Mouse (Mus musculus) heart, adult 8-10 months (tissue): Measurements from ENCODE around the gene Picalm. TPM values are rescaled to one million over a fixed set of nuclear protein-coding genes. Genes with fewer than 3 reads are reported as not detected.
"Not testable (repeated sequence)": the region's sequence is repeated elsewhere in the genome, so short reads cannot be mapped to it uniquely, and the experiment has no call there.

Experiments
- DNase-seq: peaks from one replicate; pipeline ENCODE4 v3.0.0; 2022; ENCODE audit warnings: low spot score
- total RNA-seq, 4 experiments: library from RNA; stranded (reverse); gene quantifications; 2 replicates each; pipeline ENCODE4 v1.2.4; 2022

Gene Picalm
- total RNA-seq, 4 experiments from 2014 or later, result 88.7 to 106 (median 101) TPM

DNA sequence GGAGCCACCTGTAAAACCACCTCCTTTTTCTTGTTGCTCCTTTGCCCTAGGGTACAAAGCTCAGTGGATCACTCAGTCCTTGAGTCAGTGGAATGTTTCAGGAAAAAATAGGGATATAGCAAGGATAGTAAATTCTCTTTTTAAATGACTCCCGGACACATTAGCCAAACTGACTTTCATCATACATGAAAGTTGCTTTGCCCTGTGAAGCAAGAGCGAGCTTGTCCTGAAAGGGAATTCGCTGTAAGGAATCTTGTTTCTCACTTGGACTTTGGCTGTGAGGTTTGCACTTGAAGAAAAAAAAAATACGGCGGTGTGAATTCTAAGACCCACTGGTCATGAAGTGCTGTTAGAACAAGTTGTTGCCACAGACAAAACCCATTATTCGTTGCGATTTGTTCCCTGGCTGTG lies 1.8 kb downstream of the Picalm start:
- DNase-seq, result no peak

DNA sequence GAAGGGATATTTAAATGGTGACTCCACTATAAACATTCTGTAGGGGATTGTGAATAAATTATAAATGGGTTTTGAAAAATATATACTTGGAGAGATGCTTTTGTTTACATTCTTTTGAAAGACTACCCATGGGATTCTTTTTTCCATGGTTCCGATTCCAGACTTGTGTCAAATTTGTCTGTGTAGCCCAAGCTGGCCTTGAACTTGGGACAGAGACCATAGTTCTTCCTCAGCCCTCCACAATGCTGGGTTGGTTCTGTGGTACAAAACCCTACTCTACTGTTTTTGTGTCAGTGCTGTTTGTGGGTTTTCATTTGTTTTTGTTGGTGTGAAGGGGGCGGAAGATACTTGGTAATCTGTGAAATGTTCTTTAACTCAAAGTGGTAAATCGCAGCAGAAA lies 2.3 kb downstream of the Picalm start:
- no peak for DNase-seq

DNA sequence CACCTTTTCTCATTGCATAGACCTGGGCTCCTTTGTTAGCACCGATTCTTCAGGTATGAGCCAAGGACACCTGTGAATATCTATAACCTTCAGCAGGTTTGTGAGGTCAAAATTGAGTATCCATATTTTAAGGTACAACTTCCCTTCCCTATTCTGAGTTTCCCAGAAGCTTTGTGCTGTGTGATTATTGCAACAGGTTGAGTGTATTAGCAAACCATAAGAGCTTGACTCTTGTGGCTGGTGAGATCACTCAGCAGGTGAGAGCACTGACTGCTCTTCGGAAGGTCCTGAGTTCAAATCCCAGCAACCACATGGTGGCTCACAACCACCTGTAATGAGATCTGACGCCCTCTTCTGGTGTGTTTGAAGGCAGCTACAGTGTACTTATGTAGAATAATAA lies 6.7 kb downstream of the Picalm start:
- no peak for DNase-seq

DNA sequence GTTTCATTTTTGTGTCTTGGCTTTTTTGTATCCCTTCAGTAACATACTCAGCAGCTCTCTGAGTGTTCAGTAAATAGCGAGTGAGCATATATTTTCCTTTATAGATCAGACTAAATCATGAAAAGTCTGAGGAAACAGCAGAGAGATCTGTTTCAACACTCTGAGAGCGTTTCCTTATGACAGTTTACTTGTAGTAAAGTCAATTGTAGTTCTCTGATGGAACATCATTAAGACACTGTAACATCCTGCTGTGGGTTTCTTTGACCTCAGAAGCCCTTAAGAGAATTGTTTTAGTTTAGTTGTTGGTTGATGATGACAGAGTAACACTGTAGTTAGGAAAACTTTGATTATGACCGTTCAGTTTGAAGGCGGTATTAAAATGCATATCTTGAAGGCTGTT lies 8.3 kb downstream of the Picalm start:
- no peak for DNase-seq

DNA sequence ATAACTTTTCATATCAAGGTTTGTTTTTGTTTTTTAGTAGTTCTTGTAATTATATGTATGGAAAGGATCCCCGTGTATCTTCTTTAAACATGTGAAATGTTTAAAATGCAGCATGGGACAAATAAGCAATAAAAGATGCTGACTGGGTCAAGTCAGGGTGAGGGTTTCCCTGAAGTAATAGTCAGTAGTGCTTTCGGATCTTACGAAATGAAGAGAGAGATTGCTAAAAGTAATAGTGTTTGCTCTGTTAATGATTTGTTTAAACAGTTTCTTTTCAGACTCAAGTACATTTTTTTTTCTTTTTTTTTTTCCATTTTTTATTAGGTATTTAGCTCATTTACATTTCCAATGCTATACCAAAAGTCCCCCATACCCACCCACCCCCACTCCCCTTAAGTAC lies 10.3 kb downstream of the Picalm start:
- no peak for DNase-seq

DNA sequence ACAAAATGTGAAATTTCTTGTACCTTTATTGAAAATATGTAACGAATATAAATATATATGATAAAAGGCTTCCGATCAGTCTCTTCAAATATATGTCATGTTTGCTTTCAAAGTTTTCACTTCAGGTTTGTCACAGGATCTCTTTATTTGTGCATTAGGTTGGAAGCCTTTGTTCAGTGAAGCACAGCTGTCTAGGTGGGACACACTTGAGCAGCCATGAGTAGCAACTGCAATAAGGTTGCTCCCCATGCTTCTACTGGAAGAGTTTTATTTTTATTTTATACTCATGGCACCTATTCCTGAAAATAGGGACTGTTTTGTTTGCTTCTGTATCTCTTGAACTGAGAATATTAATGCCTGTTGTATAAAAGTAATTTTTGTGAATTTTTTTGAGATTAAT lies 14.3 kb downstream of the Picalm start:
- DNase-seq, result no peak

DNA sequence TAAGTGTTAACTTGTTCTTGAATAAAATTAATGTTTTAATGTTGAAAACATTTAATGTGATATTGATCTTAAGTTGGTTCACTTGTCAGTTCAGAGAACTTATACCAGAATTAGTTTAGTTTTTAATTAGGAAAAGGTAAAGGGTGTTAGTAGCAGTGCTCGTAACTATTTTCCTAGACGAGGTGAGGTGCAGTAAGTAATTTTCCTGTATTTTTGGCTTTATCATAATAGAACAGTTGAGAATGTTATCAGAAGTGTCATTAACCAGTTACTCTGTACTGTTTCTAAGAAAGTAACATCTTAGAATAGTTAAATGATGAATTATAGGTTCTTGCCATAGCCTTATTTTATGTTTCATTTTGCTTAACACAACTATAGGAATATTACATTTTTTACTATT lies 15.0 kb downstream of the Picalm start:
- no peak for DNase-seq

DNA sequence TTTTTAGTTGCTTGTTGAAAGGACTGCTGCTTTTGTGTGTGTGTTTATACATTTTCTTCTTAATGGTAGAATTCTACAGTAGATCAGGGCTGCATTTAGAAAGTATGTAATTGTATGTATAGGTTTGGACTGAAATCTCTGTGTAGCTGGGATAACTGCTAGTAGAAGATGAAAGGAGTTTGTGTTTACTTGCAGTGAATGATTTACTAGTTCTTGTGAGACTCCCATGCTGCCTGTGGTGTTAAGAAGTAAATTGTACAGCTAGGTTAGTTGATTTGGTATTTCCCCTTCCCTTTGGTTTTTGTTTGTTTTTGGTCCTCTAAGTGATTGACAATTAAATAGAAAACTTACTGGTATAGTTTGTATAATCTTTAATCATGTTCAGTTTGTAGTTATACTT lies 15.4 kb downstream of the Picalm start:
- DNase-seq, result no peak

DNA sequence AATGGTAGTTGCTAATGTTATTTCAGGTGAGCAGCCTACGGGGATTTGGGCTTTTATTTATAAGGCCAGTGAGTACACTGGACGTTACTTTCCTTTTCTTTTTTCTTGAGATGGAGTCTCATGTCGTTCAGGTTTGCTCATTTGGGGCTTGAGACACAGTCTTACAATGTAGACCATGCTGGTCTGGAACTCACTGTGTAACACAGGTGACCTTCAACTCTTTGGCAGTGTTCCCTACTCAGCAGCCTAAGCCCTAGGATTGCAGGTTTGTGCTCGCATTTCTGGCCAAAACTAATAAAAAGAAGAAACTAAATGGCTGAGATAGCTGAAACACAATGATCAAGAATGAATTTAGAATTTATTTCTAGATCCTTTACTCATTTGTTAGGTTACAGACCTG lies 15.9 kb downstream of the Picalm start:
- no peak for DNase-seq

DNA sequence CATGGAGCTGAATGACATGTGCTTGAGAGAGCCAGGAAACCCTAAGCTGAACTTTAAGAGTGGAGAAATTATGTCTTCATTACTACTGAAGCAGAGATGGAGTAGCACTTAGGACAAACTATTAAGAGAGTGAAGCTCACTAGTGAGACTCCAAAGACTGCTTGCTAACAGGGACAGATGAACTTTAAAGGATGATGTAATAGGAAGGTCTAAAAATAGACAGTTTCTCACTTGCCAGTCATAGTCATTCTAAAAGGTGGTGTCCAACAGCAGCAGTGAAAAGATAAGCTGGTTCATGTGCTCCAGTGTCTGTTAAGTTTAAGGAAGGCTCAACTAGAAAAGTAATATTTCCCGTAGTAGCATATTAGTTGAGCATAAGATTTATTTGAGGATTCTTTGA lies 16.3 kb downstream of the Picalm start:
- peak; percentile 65 for DNase-seq

DNA sequence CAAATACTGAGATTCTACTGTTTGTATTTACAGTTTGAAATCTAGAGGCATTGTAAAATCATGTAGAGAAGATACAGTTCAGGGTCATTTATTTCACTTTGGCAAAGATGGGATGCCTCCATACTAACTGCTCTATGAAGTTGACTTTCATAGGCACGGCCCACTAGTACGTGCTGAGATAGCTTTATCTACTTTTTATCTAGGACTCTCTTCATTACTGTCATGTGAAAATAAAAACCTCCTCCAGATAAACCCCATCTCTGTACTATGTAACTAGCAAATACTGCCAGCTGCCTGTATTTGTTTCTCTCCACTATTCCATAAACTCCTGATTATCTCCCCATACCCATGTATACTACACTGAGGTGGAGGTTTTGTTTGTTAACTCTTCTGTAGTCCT lies 18.0 kb downstream of the Picalm start:
- no peak for DNase-seq

DNA sequence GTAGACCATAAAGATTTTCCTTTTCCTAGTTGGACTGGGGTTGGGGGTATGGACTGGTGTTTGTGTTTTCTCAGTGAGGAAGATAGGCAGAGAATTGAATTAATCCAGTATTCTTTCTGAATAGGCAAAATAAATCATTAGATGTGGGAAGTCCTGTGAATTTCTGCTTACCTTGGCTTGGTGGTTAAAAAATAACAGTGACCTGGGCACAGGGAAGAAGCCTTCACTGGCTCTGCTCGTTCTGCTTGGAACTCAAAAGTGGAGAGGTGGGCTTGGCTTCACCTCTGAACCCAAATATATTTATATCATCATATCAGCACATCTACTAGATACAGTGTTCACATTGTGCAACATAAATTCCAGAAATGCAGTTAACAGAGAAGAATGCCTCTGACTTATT lies 18.5 kb downstream of the Picalm start:
- DNase-seq, result no peak

DNA sequence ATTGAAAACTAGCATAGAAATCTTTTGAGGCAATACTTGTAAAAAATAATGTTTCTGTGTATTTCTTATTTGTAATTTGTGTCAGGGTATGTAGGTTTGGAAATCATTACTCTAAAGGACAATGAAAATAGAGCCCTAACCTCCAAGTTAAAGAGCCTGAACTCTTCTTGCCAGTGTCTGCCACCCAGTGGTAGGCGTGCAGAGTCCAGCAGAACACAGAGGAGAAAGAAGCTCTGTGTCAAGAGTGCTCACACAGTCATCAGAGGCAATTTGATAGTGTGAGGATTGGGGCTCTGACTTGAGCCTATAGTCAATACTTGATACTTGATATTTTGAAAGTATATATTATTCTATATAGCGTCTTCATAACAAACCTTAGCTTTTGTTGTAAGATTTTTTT lies 20.3 kb downstream of the Picalm start:
- peak; percentile 61 for DNase-seq

DNA sequence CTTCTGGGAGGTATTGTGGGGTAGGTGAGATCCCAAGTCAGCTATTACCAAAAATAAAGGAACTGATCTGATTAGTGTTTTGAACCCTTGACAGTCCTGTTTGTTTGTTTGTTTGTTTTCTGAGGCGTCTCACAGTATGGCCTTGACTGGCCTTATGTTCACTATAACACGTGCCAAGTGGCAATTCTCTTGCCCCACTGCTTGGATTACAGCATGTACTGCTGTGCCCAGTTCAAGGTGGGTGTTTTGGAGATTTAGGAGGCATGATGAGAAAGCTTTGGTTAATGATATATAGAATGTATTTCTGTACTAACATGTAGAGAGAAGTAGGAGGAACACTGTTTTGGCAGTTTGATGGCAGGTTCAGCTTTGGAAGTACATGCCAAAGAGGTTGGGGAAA lies 28.0 kb downstream of the Picalm start:
- no peak for DNase-seq

DNA sequence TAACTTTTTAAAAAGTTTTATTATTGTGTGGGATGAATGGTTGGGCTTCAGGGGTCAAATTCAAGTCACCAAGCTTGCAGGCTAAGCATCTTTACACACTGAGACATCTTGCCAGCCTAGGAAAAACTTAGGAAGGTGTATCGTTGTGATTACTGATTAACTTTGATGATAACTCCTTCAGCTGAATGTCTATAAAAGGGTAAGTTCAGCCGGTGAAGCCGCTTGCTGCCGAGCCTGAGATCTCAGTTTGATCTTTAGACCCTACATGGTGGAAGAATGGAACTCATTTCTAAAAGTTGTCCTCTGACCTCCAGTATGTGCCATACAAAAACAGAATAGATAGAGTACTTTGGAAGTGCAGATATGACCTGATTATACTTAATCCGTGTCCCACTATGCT lies 30.6 kb downstream of the Picalm start:
- DNase-seq, result no peak

DNA sequence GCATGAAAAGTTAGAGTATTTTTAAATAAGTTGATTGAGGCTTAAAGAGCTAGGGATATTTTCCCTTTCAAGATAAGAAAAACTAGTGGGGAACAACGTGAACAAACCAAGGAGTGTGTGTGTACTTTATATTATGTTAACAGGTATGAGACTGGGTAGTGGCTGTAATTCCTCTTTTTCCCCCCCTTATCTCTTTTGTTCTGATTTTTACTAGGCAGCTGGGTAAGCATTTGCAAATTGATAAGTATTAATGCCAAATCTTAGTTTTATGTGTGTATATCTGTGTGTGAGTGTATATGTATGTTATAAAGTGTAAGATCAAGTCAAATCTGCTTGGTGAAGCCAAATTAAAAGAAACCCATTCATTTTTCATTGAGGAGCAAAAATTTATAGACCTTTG lies 34.3 kb downstream of the Picalm start:
- DNase-seq, result no peak

DNA sequence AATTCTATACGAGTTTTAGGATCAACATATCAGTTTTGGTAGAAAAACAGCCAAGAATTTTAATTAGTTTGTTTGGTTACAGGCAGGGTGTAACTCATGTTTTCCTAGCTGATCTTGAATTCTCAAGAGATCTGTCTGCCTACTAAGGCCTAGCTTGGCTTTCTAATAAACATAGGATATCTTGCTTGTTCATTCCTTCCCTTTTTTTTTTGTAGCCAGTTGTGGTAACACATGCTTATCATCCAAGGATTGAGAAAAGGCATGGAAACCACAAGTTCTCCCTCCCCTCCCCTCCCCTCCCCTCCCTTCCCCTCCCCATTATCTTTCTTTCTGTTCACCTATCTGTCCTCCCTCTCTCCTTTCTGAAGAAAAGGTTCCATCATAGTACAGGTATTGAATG lies 36.0 kb downstream of the Picalm start:
- DNase-seq, result no peak

DNA sequence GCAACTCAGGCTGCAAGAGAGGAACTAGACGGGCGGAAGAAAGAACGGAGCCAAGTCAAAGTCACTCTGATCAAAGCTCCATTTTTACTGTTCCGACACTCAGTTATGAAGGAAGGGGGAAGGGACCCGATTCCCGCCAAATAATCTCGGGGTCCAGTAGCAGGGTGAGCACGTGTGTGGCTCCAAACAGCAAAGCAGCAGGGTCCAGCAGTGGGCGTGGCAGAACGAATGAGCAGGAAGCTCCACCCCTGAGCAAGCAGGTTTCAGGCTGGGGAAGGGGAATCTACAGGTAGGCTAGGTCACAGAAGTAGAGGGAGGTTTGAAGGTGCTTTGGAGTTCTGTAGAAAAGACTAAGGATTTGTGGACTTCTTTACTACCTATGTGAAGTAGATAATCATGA lies 37.8 kb downstream of the Picalm start:
- not testable (repeated sequence) for DNase-seq

DNA sequence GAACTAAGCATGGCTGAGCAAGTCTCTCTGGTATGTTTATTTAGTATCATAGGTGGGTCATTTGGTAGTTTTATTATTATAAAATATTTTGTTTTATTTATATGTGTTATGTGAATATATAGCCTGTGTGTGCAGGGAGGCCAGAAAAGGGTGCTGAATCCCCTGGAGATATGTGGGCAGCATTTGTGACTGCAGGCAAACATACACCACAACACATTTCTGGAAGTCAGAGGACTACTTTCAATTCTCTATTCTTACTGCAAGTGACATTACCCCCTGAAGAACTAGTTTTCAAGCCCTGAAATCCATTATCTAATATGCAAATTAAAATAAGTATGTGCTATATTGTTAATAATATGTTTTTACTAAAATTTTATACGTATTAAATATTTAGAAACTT lies 43.8 kb downstream of the Picalm start:
- no peak for DNase-seq

DNA sequence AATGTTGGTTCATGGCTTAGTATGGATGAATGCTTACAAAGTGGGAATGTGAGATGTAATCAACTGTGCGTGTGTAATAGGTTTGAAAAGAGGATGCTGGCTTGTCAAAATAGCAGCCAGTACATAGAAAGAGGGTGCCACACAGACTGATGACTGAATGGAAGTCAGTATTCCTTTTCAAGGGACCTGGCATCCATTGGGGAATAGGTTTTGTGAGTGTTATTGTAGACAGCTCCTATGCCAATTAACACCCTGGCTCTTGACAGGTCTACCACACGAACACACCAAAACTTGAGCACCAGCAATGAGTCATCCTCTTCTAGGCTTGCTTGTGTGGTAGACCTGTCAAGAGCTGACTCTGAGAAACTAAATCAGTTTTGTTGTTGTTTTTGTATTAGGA lies 45.6 kb downstream of the Picalm start:
- DNase-seq, result no peak

DNA sequence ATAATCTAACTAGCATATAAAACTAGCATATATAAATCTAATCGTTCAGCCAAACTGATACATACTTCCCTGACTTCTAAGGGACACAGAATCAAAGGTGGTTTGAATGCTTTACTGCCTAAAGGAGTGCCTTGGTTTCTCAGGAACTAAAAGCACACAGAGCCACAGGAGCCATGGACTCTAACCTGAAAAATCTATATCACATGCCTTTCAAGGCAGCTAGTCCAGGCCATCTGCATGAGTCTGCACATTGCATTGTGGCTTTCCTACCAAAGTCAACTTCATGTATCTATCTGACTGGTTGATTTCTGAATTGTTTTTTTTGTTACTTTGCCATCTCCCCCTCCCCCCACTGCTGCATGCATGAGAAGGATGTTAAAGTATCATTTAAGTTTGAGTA lies 50.6 kb downstream of the Picalm start:
- no peak for DNase-seq

DNA sequence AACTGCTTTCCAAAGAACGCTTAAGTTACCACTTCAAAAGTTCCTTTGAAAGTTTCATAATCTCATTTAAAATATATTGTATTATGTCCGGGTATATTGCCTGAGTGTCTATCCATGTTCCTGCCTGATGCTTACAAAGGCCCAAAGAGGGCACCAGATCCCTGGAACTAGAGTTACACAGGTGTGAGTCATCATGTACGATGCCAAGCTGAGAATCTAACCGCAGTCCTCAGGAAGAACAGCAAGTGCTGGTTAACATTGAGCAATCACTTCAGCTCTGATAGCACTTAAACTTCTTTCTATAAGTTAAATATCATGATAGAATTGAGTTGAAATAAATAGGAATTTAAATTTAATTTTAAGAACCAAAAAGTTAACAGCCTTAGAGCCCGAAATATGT lies 70.2 kb downstream of the Picalm start:
- DNase-seq, result no peak

DNA sequence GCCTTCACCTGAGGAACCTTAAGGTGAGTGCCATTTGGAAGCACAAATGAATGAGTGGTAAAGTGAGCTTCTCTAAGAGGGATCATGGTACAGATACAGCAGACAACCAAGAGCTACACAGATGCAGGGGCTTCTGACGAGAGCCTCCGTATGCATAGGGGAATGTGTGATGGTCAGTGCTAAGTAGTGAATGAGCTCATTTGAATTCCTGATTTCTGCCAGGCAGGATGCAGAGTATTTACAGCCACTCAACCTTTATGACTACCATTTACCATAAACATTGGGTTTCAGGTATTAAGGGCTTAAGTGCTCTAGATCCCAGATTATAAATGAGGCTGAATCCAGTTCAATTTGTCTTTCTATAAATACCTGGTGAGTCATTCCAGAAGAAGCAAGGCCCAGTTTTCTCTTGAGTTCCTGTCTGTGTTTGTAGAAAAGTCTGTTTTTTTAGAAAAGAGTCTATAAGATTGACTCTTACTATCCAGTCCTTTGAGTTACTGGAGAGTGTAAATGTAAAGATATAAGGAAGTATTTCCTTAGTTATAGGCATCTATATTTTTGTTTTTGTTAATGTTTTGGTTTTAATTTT lies 72.0 kb downstream of the Picalm start:
- DNase-seq, result no peak

DNA sequence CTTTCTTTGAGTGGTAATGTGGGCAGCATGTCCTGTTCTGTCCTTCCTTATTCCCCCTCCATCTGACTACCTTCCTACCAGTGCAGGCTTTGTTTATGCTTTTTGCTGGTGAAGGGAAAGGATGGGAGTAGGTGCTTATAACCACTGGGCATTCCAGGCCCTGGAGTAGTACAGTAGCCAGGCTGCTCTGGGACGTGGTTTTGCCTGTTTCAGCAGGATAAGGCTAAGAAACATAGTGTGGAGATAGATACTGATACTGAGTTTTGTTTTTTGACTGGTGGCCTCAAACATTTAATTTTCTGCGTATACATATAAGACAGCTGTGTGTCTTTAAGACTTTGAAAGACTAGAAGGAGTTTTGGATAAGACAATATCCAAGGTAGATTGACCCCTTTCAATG lies 73.9 kb downstream of the Picalm start:
- DNase-seq, result no peak

DNA sequence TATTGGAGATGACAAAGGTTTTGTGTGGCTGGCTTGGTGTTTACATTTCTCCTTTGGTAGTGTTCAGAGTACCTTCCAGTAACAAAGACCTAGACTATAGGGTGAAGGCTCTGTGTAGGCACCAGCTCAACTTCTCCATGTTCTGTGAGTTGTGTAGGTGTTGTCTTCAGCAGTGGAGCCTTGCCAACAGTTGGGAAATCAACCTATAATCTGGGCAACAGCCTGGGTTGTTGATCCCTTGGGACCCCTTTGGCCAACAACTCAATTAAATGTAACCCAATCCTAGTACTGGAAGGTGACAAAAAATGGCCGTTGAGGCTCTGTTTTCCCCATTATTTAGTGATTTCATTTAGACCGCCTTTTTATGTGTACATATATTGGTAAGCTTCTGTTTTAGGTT lies 80.1 kb downstream of the Picalm start:
- DNase-seq, result no peak
